Mouse (Mus musculus) megakaryocyte, embryonic 14.5 days (primary cell): Measurements from ENCODE around the gene Slc6a21.

Experiments used
- FLI1 ChIP-seq: IDR thresholded peaks from 2 replicates; pipeline ENCODE4 v1.6.1; 2012; ENCODE audit warnings: low read length, inconsistent platforms, mixed read lengths
- GATA1 ChIP-seq: IDR thresholded peaks from 3 replicates; pipeline ENCODE4 v1.6.1; 2012; ENCODE audit warnings: mixed read lengths, low read length, inconsistent platforms, borderline replicate concordance

GRCm38 (mm10) chr7:45333431-45333982, 56.2 kb downstream of the Slc6a21 start, which contains the start of gene Trpm4:
- no peak for TF ChIP-seq FLI1
- no peak for TF ChIP-seq GATA1
